Comparison of ENCODE assay signal across 21 mouse cellular contexts in genomic region chr11:32723287-32723686, GRCm38 (mm10).
"Had no signal": no experiment of that assay in that cellular context is flagged by ENCODE, and none has a peak within 500 bp of the region (broad histone marks: within the 10 kb centered on the region; RNA-seq: fewer than 3 reads in every experiment).

No protein-coding gene starts in this region.

- H3K4me3 ChIP-seq: left cerebral cortex, adult 2 months; limb, embryonic 13.5 days; liver, embryonic 12.5 days; liver, embryonic 15.5 days; lung, embryonic 15.5 days; neural tube, embryonic 12.5 days; neural tube, embryonic 15.5 days had no signal

- H3K27ac ChIP-seq: kidney, postnatal 0 days; left cerebral cortex, adult 2 months; limb, embryonic 13.5 days; liver, embryonic 12.5 days; liver, embryonic 15.5 days; lung, embryonic 15.5 days; neural tube, embryonic 12.5 days; neural tube, embryonic 15.5 days had no signal

- H3K36me3 ChIP-seq: neural tube, embryonic 15.5 days had no signal

- H3K4me1 ChIP-seq: liver, embryonic 12.5 days; liver, embryonic 15.5 days; neural tube, embryonic 12.5 days had no signal

- H3K9me3 ChIP-seq: limb, embryonic 13.5 days; liver, embryonic 12.5 days; liver, embryonic 15.5 days; lung, embryonic 15.5 days; neural tube, embryonic 12.5 days; neural tube, embryonic 15.5 days had no signal

- DNase-seq: kidney, adult 2 months; kidney, postnatal 36 days; layer of hippocampus, postnatal 36 days; left cerebral cortex, postnatal 4 days; liver; lung, adult 18-20 months; lung, postnatal 10 days; lung, postnatal 36 days; midbrain, embryonic 14.5 days; retina, postnatal 1 day; right cerebral cortex, postnatal 25 days; thymus, adult 18-20 months; thymus, postnatal 36 days had no signal

- ATAC-seq: liver, embryonic 12.5 days had no signal

- H3K27me3 ChIP-seq: limb, embryonic 13.5 days; liver, embryonic 12.5 days; liver, embryonic 15.5 days; lung, embryonic 15.5 days; neural tube, embryonic 12.5 days; neural tube, embryonic 15.5 days had no signal

- H3K9ac ChIP-seq: limb, embryonic 13.5 days; liver, embryonic 12.5 days; liver, embryonic 15.5 days; lung, embryonic 15.5 days; neural tube, embryonic 12.5 days; neural tube, embryonic 15.5 days had no signal
